Mouse (Mus musculus) heart, embryonic 12.5 days (tissue): ENCODE data around the gene Frat2. TPM values are rescaled to one million over a fixed set of nuclear protein-coding genes. Genes with fewer than 3 reads are reported as not detected.

Source experiments
- ATAC-seq: fragments of 200-750 bp; cut with Nextera tagmentation; 2 replicates; pipeline ENCODE4 v1.8.0; 2017; ENCODE audit warnings: moderate TSS enrichment, moderate library complexity; ENCODE audit not compliant: insufficient number of reproducible peaks, low FRiP score
- H3K27ac ChIP-seq: fragments of 300-500 bp; sonication (generic); 2 replicates; pipeline ENCODE4 v1.5.1; 2016; ENCODE audit warnings: mild to moderate bottlenecking, moderate library complexity; ENCODE audit not compliant: poor library complexity, severe bottlenecking
- H3K27me3 ChIP-seq: fragments of 300-500 bp; sonication (generic); replicated peaks from 2 replicates; pipeline ENCODE4 v1.6.1; 2016; ENCODE audit warnings: mild to moderate bottlenecking, moderate library complexity
- H3K36me3 ChIP-seq: fragments of 300-500 bp; sonication (generic); 2 replicates; pipeline ENCODE4 v1.6.1; 2016; ENCODE audit warnings: mild to moderate bottlenecking, moderate library complexity
- H3K4me1 ChIP-seq: fragments of 300-500 bp; sonication (generic); replicated peaks from 2 replicates; pipeline ENCODE4 v1.6.1; 2016; ENCODE audit warnings: mild to moderate bottlenecking
- H3K4me2 ChIP-seq: fragments of 300-500 bp; sonication (generic); 2 replicates; pipeline ENCODE4 v1.6.1; 2016; ENCODE audit warnings: mild to moderate bottlenecking, moderate library complexity
- H3K4me3 ChIP-seq: fragments of 300-500 bp; sonication (generic); 2 replicates; pipeline ENCODE4 v1.5.1; 2016; ENCODE audit warnings: mild to moderate bottlenecking
- H3K9ac ChIP-seq: fragments of 300-500 bp; sonication (generic); 2 replicates; pipeline ENCODE4 v1.6.1; 2016; ENCODE audit warnings: mild to moderate bottlenecking, moderate library complexity
- H3K9me3 ChIP-seq: fragments of 300-500 bp; sonication (generic); replicated peaks from 2 replicates; pipeline ENCODE4 v1.6.1; 2016; ENCODE audit warnings: mild to moderate bottlenecking, moderate library complexity
- WGBS: fragments of 180-500 bp; shearing (Covaris S2); methylation state at CpG from one replicate; pipeline ENCODE4 v1.1.7; 2016; 5-methylcytosine and 5-hydroxymethylcytosine counted together
- polyA plus RNA-seq: library from polyadenylated mRNA; unstranded; fragments of >200 nt; fragmentation: Nextera tagmentation; extraction: Ambion mirVana; gene quantifications from 2 replicates; pipeline ENCODE4 v1.2.1, GENCODE M21; 2016

The Frat2 gene
- polyA plus RNA-seq, 1 experiment from 2014 or later, result 3.6 TPM

- Histone ChIP-seq H3K4me3 (peak overlapping the region; percentile 98), H3K4me1 (peaks cover 13% of the 10 kb centered on the region), H3K4me2 (peak overlapping the region; percentile 74), H3K36me3 (no peaks in the 10 kb centered on the region), H3K27me3 (no peaks in the 10 kb centered on the region), H3K9me3 (peaks cover 5% of the 10 kb centered on the region; the same call in 1 of the 2 replicates), H3K9ac (peak overlapping the region; percentile 89), H3K27ac (peak overlapping the region; percentile 81)
- no peak; the same call in 1 of the 2 replicates for ATAC-seq
- WGBS, result 5% methylated on average over 26 of the region's 26 CpGs
Observed at GRCm38 (mm10) chr19:41800986-41801741, 46.8 kb downstream of the Frat2 start.

GRCm38 (mm10) chr19:41800451-41800850, 47.5 kb downstream of the Frat2 start:
- no peaks in the 10 kb centered on the region for H3K9me3 ChIP-seq
- WGBS, result 50% methylated on average over 6 of the region's 6 CpGs
- peaks cover 13% of the 10 kb centered on the region for H3K4me1 ChIP-seq
- no peaks in the 10 kb centered on the region for H3K27me3 ChIP-seq
- peak overlapping the region; percentile 36; the same call in 1 of the 2 replicates for H3K9ac ChIP-seq
- H3K27ac ChIP-seq, result no peak overlapping the region
- no peak for ATAC-seq
- peak overlapping the region; percentile 98 for H3K4me3 ChIP-seq
- H3K36me3 ChIP-seq, result no peaks in the 10 kb centered on the region
- peak overlapping the region; percentile 74 for H3K4me2 ChIP-seq

GRCm38 (mm10) chr19:41797536-41797935, 50.4 kb downstream of the Frat2 start:
- no peak for ATAC-seq

GRCm38 (mm10) chr19:41796789-41797327, 51.1 kb downstream of the Frat2 start:
- Histone ChIP-seq H3K36me3 (no peaks in the 10 kb centered on the region), H3K27ac (no peak overlapping the region), H3K4me2 (no peak overlapping the region), H3K9ac (no peak overlapping the region), H3K9me3 (no peaks in the 10 kb centered on the region), H3K4me3 (no peak overlapping the region), H3K27me3 (no peaks in the 10 kb centered on the region), H3K4me1 (peaks cover 16% of the 10 kb centered on the region)
- no peak for ATAC-seq
- 85% methylated on average over 12 of the region's 12 CpGs for WGBS

More at GRCm38 (mm10) chr19:41797536-41797935, 50.4 kb downstream of the Frat2 start:
- Histone ChIP-seq H3K36me3 (no peaks in the 10 kb centered on the region), H3K27me3 (no peaks in the 10 kb centered on the region), H3K4me2 (no peak overlapping the region), H3K4me3 (no peak overlapping the region), H3K9ac (no peak overlapping the region), H3K27ac (no peak overlapping the region), H3K9me3 (no peaks in the 10 kb centered on the region), H3K4me1 (peaks cover 16% of the 10 kb centered on the region)
- WGBS, result 89% methylated on average over 6 of the region's 6 CpGs

GRCm38 (mm10) chr19:41796148-41796760, 51.7 kb downstream of the Frat2 start:
- Histone ChIP-seq H3K4me3 (no peak overlapping the region), H3K4me1 (peaks cover 16% of the 10 kb centered on the region), H3K36me3 (peaks cover 5% of the 10 kb centered on the region), H3K9me3 (peaks cover 2% of the 10 kb centered on the region; the same call in 1 of the 2 replicates), H3K4me2 (no peak overlapping the region), H3K27me3 (no peaks in the 10 kb centered on the region), H3K9ac (no peak overlapping the region), H3K27ac (no peak overlapping the region)
- ATAC-seq, result no peak
- WGBS, result 86% methylated on average over 3 of the region's 3 CpGs

Other genes starting within 250 kb of the Frat2 start
- gene Slit1, start 104.5 kb downstream of the Frat2 start, polyA plus RNA-seq, result 0.04 and 0.13 TPM in 2 replicates
- gene Arhgap19, start 46.1 kb downstream of the Frat2 start, polyA plus RNA-seq, result 17.8 and 19.5 TPM in 2 replicates
- 2.5 and 3.2 TPM in 2 replicates for gene Frat1, start 18.2 kb downstream of the Frat2 start, polyA plus RNA-seq
- gene Rrp12, start 48.0 kb upstream of the Frat2 start, polyA plus RNA-seq, result 16.9 TPM in 2 replicates
- gene Pgam1, start 63.8 kb upstream of the Frat2 start, polyA plus RNA-seq, result 906 and 931 TPM in 2 replicates
- 49.2 and 52.2 TPM in 2 replicates for gene Exosc1, start 85.3 kb upstream of the Frat2 start, polyA plus RNA-seq
- gene Zdhhc16, start 85.3 kb upstream of the Frat2 start, polyA plus RNA-seq, result 55.2 and 58.1 TPM in 2 replicates
- gene Mms19, start 133.0 kb upstream of the Frat2 start, polyA plus RNA-seq, result 21.6 and 26.3 TPM in 2 replicates
- 13.8 and 16.1 TPM in 2 replicates for gene Ubtd1, start 133.6 kb upstream of the Frat2 start, polyA plus RNA-seq
- gene Ankrd2, start 187.9 kb upstream of the Frat2 start, polyA plus RNA-seq, result not detected in 2 replicates
- 0.69 and 1.0 TPM in 2 replicates for gene Hoga1, start 197.5 kb upstream of the Frat2 start, polyA plus RNA-seq
- not detected in 2 replicates for gene 4933411K16Rik, start 204.1 kb upstream of the Frat2 start, polyA plus RNA-seq
- gene Morn4, start 238.2 kb upstream of the Frat2 start, polyA plus RNA-seq, result 15.2 and 17.1 TPM in 2 replicates
- 22.0 TPM in 2 replicates for gene Pi4k2a, start 242.3 kb upstream of the Frat2 start, polyA plus RNA-seq